Mouse (Mus musculus): ENCODE data around the gene Mettl26. TPM values are rescaled to one million over a fixed set of nuclear protein-coding genes. Genes with fewer than 3 reads are reported as not detected.
A peak's percentile ranks its signal among the peaks of the same experiment; 100 is the strongest.

The Mettl26 gene
- polyA plus RNA-seq, 1 experiment from 2014 or later = 63.0 TPM

- H3K27me3 ChIP-seq = no peaks in the 10 kb centered on the region
- ATAC-seq (ENCODE audit: low FRiP score) = no peak
These were observed 32.8 kb downstream of the Mettl26 start for GRCm38 (mm10) chr17:25907640-25908039.

GRCm38 (mm10) chr17:25911816-25912215 is 36.9 kb downstream of the Mettl26 start:
- ATAC-seq (ENCODE audit: low FRiP score) = no peak
- WGBS = 95% methylated on average over 4 of the region's 4 CpGs
- Histone ChIP-seq H3K9ac (no peak overlapping the region), H3K36me3 (peaks cover 4% of the 10 kb centered on the region; the same call in 1 of the 2 replicates), H3K4me1 (replicated peaks) (peaks cover 14% of the 10 kb centered on the region), H3K27ac (no peak overlapping the region), H3K4me2 (no peak overlapping the region), H3K4me3 (no peak overlapping the region), H3K9me3 (no peaks in the 10 kb centered on the region), H3K27me3 (no peaks in the 10 kb centered on the region)

More at GRCm38 (mm10) chr17:25907640-25908039, 32.8 kb downstream of the Mettl26 start:
- Histone ChIP-seq H3K9ac (no peak overlapping the region), H3K36me3 (peaks cover 7% of the 10 kb centered on the region; the same call in 1 of the 2 replicates), H3K4me3 (no peak overlapping the region), H3K4me2 (no peak overlapping the region), H3K27ac (no peak overlapping the region), H3K9me3 (no peaks in the 10 kb centered on the region), H3K4me1 (replicated peaks) (no peaks in the 10 kb centered on the region)
- WGBS = 88% methylated on average over 2 of the region's 2 CpGs

GRCm38 (mm10) chr17:25913186-25913876 is 38.5 kb downstream of the Mettl26 start:
- Histone ChIP-seq H3K36me3 (peaks cover 9% of the 10 kb centered on the region; the same call in 1 of the 2 replicates), H3K9me3 (no peaks in the 10 kb centered on the region), H3K4me2 (no peak overlapping the region), H3K27ac (no peak overlapping the region), H3K4me3 (no peak overlapping the region), H3K27me3 (no peaks in the 10 kb centered on the region), H3K4me1 (replicated peaks) (peaks cover 29% of the 10 kb centered on the region), H3K9ac (no peak overlapping the region)
- no peak for ATAC-seq (ENCODE audit: low FRiP score)
- WGBS = 90% methylated on average over 14 of the region's 14 CpGs

GRCm38 (mm10) chr17:25913877-25914275 is 39.0 kb downstream of the Mettl26 start:
- no peaks in the 10 kb centered on the region for H3K9me3 ChIP-seq
- H3K4me2 ChIP-seq = no peak overlapping the region
- H3K36me3 ChIP-seq = peaks cover 9% of the 10 kb centered on the region; the same call in 1 of the 2 replicates
- 84% methylated on average over 1 of the region's 1 CpGs for WGBS
- no peak for ATAC-seq (ENCODE audit: low FRiP score)
- H3K27ac ChIP-seq = no peak overlapping the region
- no peak overlapping the region for H3K4me3 ChIP-seq
- no peak overlapping the region for H3K9ac ChIP-seq
- H3K4me1 ChIP-seq (replicated peaks) = peaks cover 35% of the 10 kb centered on the region
- H3K27me3 ChIP-seq = no peaks in the 10 kb centered on the region

- no peak overlapping the region for H3K27ac ChIP-seq
- peaks cover 38% of the 10 kb centered on the region for H3K4me1 ChIP-seq (replicated peaks)
- peaks cover 9% of the 10 kb centered on the region; the same call in 1 of the 2 replicates for H3K36me3 ChIP-seq
- no peak overlapping the region for H3K4me2 ChIP-seq
- H3K27me3 ChIP-seq = no peaks in the 10 kb centered on the region
- WGBS = 90% methylated on average over 4 of the region's 4 CpGs
- no peaks in the 10 kb centered on the region for H3K9me3 ChIP-seq
- no peak overlapping the region for H3K9ac ChIP-seq
- H3K4me3 ChIP-seq = no peak overlapping the region
- ATAC-seq (ENCODE audit: low FRiP score) = no peak
These were observed 39.4 kb downstream of the Mettl26 start for GRCm38 (mm10) chr17:25914295-25914694.

GRCm38 (mm10) chr17:25916931-25917647 is 42.2 kb downstream of the Mettl26 start:
- H3K27me3 ChIP-seq = no peaks in the 10 kb centered on the region

GRCm38 (mm10) chr17:25918037-25918750 is 43.3 kb downstream of the Mettl26 start:
- Histone ChIP-seq H3K27ac (no peak overlapping the region), H3K4me1 (replicated peaks) (peaks cover 45% of the 10 kb centered on the region), H3K4me2 (peak overlapping the region; percentile 87), H3K4me3 (peak overlapping the region; percentile 98), H3K9me3 (no peaks in the 10 kb centered on the region), H3K27me3 (no peaks in the 10 kb centered on the region), H3K36me3 (peaks cover 9% of the 10 kb centered on the region; the same call in 1 of the 2 replicates), H3K9ac (peak overlapping the region; percentile 94)
- WGBS = 80% methylated on average over 9 of the region's 9 CpGs
- ATAC-seq (ENCODE audit: low FRiP score) = no peak

More at GRCm38 (mm10) chr17:25916931-25917647, 42.2 kb downstream of the Mettl26 start:
- WGBS = 87% methylated on average over 8 of the region's 8 CpGs
- Histone ChIP-seq H3K27ac (no peak overlapping the region), H3K4me1 (replicated peaks) (peaks cover 45% of the 10 kb centered on the region), H3K4me2 (0 out of 2 replicates have a peak overlapping the region, but pooled peaks have one; percentile 8), H3K9ac (peak overlapping the region; percentile 94; the same call in 1 of the 2 replicates), H3K36me3 (peaks cover 9% of the 10 kb centered on the region; the same call in 1 of the 2 replicates), H3K9me3 (no peaks in the 10 kb centered on the region), H3K4me3 (0 out of 2 replicates have a peak overlapping the region, but pooled peaks have one; percentile 98)
- ATAC-seq (ENCODE audit: low FRiP score) = no peak

- WGBS = under 1% methylated on average over 69 of the region's 78 CpGs
- ATAC-seq (ENCODE audit: low FRiP score) = peak; percentile 4; the same call in 1 of the 2 replicates
These were observed 44.4 kb downstream of the Mettl26 start, which contains the start of gene Rab40c for GRCm38 (mm10) chr17:25919144-25919785. Gene Rab40c, minus strand, starts transcription at chr17:25919727.

DNA sequence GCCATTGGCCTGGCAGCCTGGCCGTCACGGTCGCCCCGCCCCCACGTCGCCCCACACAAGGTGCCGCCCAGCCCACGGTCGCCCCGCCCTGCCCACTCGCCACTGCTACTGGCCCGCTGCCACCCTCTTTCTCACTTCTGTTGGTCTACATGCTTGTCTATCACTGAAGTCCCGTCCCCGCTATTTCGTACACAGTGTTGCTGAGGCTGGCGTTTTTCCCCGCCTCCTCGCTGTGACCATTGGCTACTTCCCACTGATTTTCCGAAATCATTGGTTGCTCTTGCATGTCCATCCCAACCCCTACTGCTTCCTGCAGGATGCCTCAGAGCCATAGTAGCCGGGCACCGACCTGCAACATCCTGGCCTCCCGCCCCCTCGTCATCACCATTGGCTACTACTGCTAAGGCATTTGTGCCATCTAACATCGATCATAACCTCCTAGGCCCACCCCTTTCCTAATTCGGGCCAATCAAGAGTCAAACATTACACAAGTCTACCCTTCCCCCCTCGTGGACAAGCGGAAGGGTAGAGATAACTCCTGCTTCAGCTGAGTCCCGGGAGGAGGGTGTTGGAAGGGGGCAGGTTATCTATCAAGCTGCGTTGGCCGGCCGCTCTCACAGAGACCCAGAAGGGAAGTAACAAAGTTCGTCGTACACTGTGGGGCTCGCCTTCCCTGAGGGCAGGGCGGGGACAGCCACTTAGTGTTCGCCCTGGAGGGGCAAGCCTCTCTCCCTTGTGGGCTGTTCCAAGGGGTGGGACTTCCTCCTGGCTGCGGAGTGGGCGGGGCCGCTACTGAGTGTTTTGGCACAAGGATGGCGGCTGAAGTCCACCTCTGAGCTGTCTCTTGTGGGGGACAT is 45.1 kb downstream of the Mettl26 start:
- Histone ChIP-seq H3K4me1 (replicated peaks) (peaks cover 39% of the 10 kb centered on the region), H3K27me3 (no peaks in the 10 kb centered on the region), H3K4me3 (peak overlapping the region; percentile 98), H3K4me2 (peak overlapping the region; percentile 68), H3K9me3 (no peaks in the 10 kb centered on the region), H3K36me3 (peaks cover 9% of the 10 kb centered on the region; the same call in 1 of the 2 replicates), H3K9ac (peak overlapping the region; percentile 94), H3K27ac (peak overlapping the region; percentile 97)
- peak; percentile 99 for ATAC-seq (ENCODE audit: low FRiP score)
- WGBS = under 1% methylated on average over 33 of the region's 40 CpGs

More at GRCm38 (mm10) chr17:25919144-25919785, 44.4 kb downstream of the Mettl26 start, which contains the start of gene Rab40c:
- peak within 1 kb of the TSS; percentile 98 for H3K4me3 ChIP-seq
- H3K4me1 ChIP-seq (replicated peaks) = peaks cover 45% of the 10 kb centered on the region
- H3K4me2 ChIP-seq = peak within 1 kb of the TSS; percentile 87
- peak within 1 kb of the TSS; percentile 97 for H3K27ac ChIP-seq
- H3K36me3 ChIP-seq = peaks cover 9% of the 10 kb centered on the region; the same call in 1 of the 2 replicates
- peak within 1 kb of the TSS; percentile 94 for H3K9ac ChIP-seq
- no peaks in the 10 kb centered on the region for H3K9me3 ChIP-seq
- H3K27me3 ChIP-seq = no peaks in the 10 kb centered on the region

DNA sequence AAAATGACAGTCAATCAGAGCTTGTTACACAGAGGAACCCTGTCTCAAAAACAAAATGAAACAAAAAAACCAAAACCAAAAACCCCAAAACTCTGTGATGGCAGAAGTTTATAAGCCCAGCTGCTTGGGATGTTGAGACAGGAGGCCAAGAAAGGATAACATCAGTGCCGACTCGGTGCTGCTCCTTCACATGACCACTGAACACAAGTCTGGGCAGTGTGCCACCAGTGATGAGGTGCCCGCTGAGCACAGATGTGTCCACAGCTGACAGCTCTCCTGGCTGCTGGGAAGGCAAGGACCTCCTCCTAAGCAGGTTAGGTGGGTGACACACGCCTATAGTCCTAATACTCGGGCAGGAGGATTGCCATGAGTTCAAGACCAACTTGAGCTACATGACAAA is 47.2 kb downstream of the Mettl26 start:
- H3K27ac ChIP-seq = no peak overlapping the region
- H3K27me3 ChIP-seq = no peaks in the 10 kb centered on the region
- 82% methylated on average over 5 of the region's 5 CpGs for WGBS
- H3K9me3 ChIP-seq = no peaks in the 10 kb centered on the region
- H3K4me3 ChIP-seq = no peak overlapping the region
- ATAC-seq (ENCODE audit: low FRiP score) = no peak
- no peak overlapping the region for H3K4me2 ChIP-seq
- H3K9ac ChIP-seq = no peak overlapping the region
- H3K36me3 ChIP-seq = peaks cover 17% of the 10 kb centered on the region
- H3K4me1 ChIP-seq (replicated peaks) = peaks cover 28% of the 10 kb centered on the region

DNA sequence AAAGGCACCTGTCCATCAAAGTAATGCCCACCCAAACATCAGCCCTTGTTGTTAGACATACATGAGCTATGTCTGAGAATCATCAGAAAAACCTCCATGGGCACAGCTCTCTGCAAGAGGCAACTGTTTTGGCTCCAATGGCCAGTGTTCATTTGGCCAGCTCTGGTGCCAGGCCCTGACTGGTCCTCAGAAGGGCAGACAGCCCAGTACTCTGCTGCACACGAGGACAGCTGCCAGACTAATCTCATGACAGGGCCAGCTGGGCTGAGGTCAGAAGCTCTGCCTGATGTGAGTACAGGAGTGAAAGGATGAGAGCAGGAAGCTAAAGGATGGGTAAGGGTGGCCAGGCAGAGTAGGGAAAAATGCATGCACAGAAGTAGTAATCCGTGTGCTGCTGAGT is 50.5 kb downstream of the Mettl26 start:
- H3K27me3 ChIP-seq = no peaks in the 10 kb centered on the region
- H3K4me1 ChIP-seq (replicated peaks) = peaks cover 7% of the 10 kb centered on the region
- H3K9ac ChIP-seq = no peak overlapping the region
- 75% methylated on average over 2 of the region's 2 CpGs for WGBS
- H3K27ac ChIP-seq = no peak overlapping the region
- peaks cover 44% of the 10 kb centered on the region for H3K36me3 ChIP-seq
- H3K4me3 ChIP-seq = no peak overlapping the region
- no peak for ATAC-seq (ENCODE audit: low FRiP score)
- H3K4me2 ChIP-seq = no peak overlapping the region
- no peaks in the 10 kb centered on the region for H3K9me3 ChIP-seq

All from hindbrain, embryonic 13.5 days (tissue).